Mouse (Mus musculus): ENCODE data around the gene Nradd. TPM values are rescaled to one million over a fixed set of nuclear protein-coding genes. Genes with fewer than 3 reads are reported as not detected.

Nradd gene
- polyA plus RNA-seq, 1 experiment from 2014 or later = 25.8 TPM

DNA sequence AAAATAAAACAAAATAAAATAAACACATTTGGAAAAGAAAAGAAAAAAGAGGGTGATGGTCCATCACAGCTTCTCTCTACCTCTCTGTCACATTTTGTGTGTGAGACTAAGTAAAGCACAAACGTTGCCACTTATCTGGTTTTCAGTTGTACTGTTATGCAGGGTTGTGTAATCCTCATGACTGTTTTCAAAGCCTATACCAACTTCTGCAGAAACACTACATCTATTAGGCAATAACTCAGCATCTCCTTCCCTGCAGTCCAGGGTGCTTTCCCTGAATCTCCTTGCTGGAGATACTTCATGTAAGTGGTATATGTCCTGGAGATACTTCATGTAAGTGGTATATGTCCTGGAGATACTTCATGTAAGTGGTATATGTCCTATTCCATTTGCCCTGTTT is 38.6 kb upstream of the Nradd start:
- H3K9ac ChIP-seq (ENCODE audit: low read depth, low read length) = no peak overlapping the region
- H3K27ac ChIP-seq (ENCODE audit: low read depth, low read length) = no peak overlapping the region
- H3K9me3 ChIP-seq (ENCODE audit: control insufficient read depth, low read length) = no peaks in the 10 kb centered on the region
- ATAC-seq = no peak
- no peak overlapping the region for H3K4me3 ChIP-seq (ENCODE audit: low read length)
- H3K27me3 ChIP-seq (replicated peaks; ENCODE audit: control insufficient read depth, insufficient read depth, low read length) = no peaks in the 10 kb centered on the region
- H3K4me1 ChIP-seq (ENCODE audit: control insufficient read depth, insufficient read depth, low read depth, low read length) = peaks cover 2% of the 10 kb centered on the region
- 92% methylated on average over 1 of the region's 1 CpGs for WGBS
- H3K4me2 ChIP-seq (ENCODE audit: low read length) = no peak overlapping the region
- no peaks in the 10 kb centered on the region for H3K36me3 ChIP-seq (ENCODE audit: control insufficient read depth, insufficient read depth, low read length)

DNA sequence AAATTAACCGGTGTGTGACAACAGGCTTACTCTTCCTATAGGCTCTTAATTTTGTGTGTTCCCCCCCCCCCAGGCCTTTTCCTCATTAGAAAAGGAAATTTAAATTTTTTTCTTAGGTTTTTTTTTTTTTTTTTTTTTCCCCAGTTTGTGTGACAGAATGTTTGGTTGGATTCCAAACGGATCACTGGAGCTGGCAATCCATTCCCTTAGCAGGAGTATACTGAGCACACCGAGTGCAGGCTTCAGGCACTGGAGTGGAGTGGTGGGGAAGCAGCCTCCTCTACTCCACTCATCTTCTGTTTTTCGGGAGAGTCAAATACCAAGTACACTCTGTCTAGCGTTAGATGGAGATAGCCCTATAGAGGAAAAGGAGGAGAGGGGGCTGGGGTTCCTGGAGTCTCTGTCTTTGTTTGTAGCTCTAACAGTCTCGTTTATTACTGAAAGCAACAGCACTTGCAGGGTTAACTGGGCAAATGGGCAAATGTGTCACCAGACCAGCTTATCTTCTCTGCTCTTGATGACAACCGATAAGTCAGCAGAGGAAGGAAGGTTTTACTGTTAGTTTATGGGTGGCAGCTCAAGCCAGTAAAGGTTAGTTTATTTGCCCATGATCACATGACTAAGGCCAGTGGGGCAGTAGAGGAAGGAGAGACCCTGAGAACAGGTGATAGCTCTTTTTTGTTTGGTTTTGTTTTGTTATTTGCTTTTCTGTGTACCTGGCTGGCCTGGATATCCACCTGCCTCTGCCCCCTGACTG is 36.8 kb upstream of the Nradd start:
- Histone ChIP-seq H3K4me3 (ENCODE audit: low read length) (no peak overlapping the region), H3K36me3 (ENCODE audit: control insufficient read depth, insufficient read depth, low read length) (no peaks in the 10 kb centered on the region), H3K27ac (ENCODE audit: low read depth, low read length) (no peak overlapping the region), H3K4me1 (ENCODE audit: control insufficient read depth, insufficient read depth, low read depth, low read length) (peaks cover 9% of the 10 kb centered on the region), H3K9ac (ENCODE audit: low read depth, low read length) (no peak overlapping the region), H3K27me3 (replicated peaks; ENCODE audit: control insufficient read depth, insufficient read depth, low read length) (no peaks in the 10 kb centered on the region), H3K9me3 (ENCODE audit: control insufficient read depth, low read length) (no peaks in the 10 kb centered on the region), H3K4me2 (ENCODE audit: low read length) (no peak overlapping the region)
- 90% methylated on average over 7 of the region's 7 CpGs for WGBS
- no peak for ATAC-seq

DNA sequence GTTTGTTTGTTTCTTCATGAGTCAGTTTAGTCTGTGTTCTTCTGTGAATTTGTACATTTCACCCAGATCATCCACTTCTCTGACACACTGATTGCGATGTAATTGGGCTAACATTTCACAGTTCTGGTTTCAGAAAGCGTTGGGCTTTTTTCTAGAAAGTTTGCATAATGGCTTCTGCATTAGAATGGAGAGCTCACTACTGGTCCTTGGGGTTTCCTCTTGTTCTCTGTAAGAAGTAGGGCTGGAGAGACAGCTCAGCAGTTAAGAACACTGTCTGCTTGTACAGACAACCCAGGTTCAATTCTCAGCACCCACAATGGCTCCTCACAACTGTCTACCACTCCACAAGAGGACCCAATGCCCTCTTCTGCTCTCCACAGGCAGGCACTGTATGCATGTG is 36.0 kb upstream of the Nradd start:
- no peak overlapping the region for H3K27ac ChIP-seq (ENCODE audit: low read depth, low read length)
- no peak overlapping the region for H3K4me3 ChIP-seq (ENCODE audit: low read length)
- no peak overlapping the region for H3K9ac ChIP-seq (ENCODE audit: low read depth, low read length)
- H3K27me3 ChIP-seq (replicated peaks; ENCODE audit: control insufficient read depth, insufficient read depth, low read length) = no peaks in the 10 kb centered on the region
- H3K4me1 ChIP-seq (ENCODE audit: control insufficient read depth, insufficient read depth, low read depth, low read length) = peaks cover 13% of the 10 kb centered on the region
- WGBS = 86% methylated on average over 2 of the region's 2 CpGs
- no peak overlapping the region for H3K4me2 ChIP-seq (ENCODE audit: low read length)
- no peaks in the 10 kb centered on the region for H3K9me3 ChIP-seq (ENCODE audit: control insufficient read depth, low read length)
- no peak for ATAC-seq
- H3K36me3 ChIP-seq (ENCODE audit: control insufficient read depth, insufficient read depth, low read length) = no peaks in the 10 kb centered on the region

DNA sequence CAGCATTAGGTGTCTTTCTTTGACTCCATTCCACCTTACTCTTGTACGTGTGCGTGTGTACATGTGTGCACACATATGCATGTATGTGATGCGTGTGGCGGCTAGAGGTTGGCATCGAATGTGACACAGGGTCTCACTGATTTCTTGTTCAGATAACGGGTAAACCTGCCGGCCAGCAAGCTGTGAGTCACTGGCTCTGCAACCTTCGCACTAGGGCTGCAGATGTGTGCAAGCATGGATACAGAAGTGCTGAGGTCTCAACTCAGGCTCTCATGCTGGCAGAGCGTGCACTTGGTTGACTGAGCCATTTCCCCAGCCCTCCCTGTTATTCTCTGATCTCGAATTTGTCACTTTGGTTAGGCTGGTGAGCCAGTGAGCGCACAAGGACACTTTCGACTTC is 35.3 kb upstream of the Nradd start:
- H3K36me3 ChIP-seq (ENCODE audit: control insufficient read depth, insufficient read depth, low read length) = no peaks in the 10 kb centered on the region
- H3K4me2 ChIP-seq (ENCODE audit: low read length) = no peak overlapping the region
- H3K4me3 ChIP-seq (ENCODE audit: low read length) = no peak overlapping the region
- no peak overlapping the region for H3K9ac ChIP-seq (ENCODE audit: low read depth, low read length)
- no peaks in the 10 kb centered on the region for H3K9me3 ChIP-seq (ENCODE audit: control insufficient read depth, low read length)
- H3K27me3 ChIP-seq (replicated peaks; ENCODE audit: control insufficient read depth, insufficient read depth, low read length) = no peaks in the 10 kb centered on the region
- ATAC-seq = no peak
- WGBS = 95% methylated on average over 12 of the region's 12 CpGs
- peaks cover 13% of the 10 kb centered on the region for H3K4me1 ChIP-seq (ENCODE audit: control insufficient read depth, insufficient read depth, low read depth, low read length)
- H3K27ac ChIP-seq (ENCODE audit: low read depth, low read length) = no peak overlapping the region

DNA sequence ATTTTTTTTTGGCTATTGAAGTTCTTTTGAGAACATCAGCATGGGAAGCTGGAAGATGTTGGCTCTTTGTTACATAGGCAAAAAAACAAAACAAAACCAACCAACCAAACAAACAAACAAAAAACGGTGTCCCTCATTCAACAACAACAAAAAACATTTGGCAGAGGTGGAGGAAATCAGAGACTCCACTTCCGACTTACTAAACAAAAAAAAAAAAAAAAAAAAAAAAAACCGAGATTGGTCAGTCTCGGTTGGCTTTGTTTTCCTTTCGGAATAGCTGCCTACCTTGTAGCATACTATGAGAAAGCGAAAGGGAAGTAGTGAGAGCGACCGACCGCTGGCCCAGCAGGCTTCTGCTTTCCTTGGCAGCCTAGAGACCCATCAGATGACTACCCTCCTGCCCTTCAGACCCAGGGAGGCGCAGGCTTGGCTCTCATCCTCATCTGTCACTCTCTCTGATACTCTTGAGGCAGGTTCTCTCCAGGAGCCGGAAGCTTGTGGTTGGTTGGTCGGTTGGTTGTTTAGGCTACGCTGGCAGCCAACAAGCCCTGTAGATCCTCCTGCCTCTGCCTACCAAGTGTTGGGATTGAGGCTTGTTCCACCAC is 33.3 kb upstream of the Nradd start:
- Histone ChIP-seq H3K4me3 (ENCODE audit: low read length) (peak overlapping the region; percentile 73), H3K27me3 (replicated peaks; ENCODE audit: control insufficient read depth, insufficient read depth, low read length) (no peaks in the 10 kb centered on the region; the same call in 1 of the 2 replicates), H3K36me3 (ENCODE audit: control insufficient read depth, insufficient read depth, low read length) (no peaks in the 10 kb centered on the region), H3K9me3 (ENCODE audit: control insufficient read depth, low read length) (no peaks in the 10 kb centered on the region), H3K4me2 (ENCODE audit: low read length) (peak overlapping the region; percentile 83), H3K9ac (ENCODE audit: low read depth, low read length) (no peak overlapping the region), H3K27ac (ENCODE audit: low read depth, low read length) (no peak overlapping the region), H3K4me1 (ENCODE audit: control insufficient read depth, insufficient read depth, low read depth, low read length) (peaks cover 27% of the 10 kb centered on the region)
- ATAC-seq = no peak
- WGBS = 73% methylated on average over 13 of the region's 13 CpGs

DNA sequence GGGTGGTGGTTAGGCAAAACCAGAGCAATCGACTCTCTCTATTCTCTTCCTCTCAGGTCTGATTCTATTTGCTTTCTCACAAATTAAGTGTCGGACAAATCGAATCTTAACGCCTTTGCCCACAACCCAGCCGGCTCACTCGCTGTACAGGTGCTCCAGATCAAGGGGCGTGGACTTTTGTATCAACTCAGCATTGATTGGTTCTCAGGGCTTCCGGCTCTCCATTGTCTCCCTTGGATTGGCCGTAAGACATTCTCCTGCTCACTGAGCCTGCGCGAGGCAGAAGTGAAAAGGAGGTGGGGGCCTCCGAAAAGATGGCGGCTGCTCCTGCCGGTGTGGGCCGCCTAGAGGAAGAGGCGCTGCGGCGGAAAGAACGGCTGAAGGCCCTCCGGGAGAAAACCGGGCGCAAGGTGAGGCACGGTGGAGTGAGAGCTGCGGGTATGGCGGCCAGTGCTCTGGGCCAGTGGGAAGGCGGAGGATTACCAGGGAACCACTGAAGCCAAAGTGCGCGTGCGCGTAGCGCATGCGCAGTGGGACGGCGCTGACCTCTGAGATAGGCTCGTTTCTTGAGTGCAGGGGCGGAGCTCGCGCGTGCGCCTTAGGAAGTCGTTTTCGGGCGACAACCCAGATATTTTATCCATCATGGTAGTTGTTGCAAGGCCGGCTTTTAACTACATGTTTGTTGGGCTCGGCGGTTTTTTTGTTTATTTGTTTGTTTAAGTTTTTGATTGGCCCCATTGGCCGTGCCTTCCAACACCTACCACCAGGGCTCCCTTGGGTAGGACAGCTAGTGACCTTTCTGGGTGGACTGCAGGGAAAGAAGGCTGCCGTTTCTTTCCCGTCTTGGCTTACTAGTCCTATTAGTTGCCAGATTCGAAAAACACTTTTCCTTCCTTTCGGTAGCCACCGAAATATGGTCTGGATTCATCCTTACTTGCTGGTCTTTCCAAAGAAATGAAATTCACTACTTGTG is 32.3 kb upstream of the Nradd start, which contains the start of gene Ccdc12:
Gene Ccdc12 (plus strand): TSS at position 255 of the 973 bp plus-strand sequence.
- Histone ChIP-seq H3K4me1 (ENCODE audit: control insufficient read depth, insufficient read depth, low read depth, low read length) (peaks cover 33% of the 10 kb centered on the region), H3K9me3 (ENCODE audit: control insufficient read depth, low read length) (no peaks in the 10 kb centered on the region), H3K27me3 (replicated peaks; ENCODE audit: control insufficient read depth, insufficient read depth, low read length) (peaks cover 4% of the 10 kb centered on the region), H3K4me2 (ENCODE audit: low read length) (peak within 1 kb of the TSS; percentile 83), H3K9ac (ENCODE audit: low read depth, low read length) (peak within 1 kb of the TSS; percentile 92), H3K27ac (ENCODE audit: low read depth, low read length) (peak within 1 kb of the TSS; percentile 96), H3K4me3 (ENCODE audit: low read length) (peak within 1 kb of the TSS; percentile 73), H3K36me3 (ENCODE audit: control insufficient read depth, insufficient read depth, low read length) (no peaks in the 10 kb centered on the region)
- ATAC-seq = peak; percentile 97
- under 1% methylated on average over 52 of the region's 52 CpGs for WGBS

DNA sequence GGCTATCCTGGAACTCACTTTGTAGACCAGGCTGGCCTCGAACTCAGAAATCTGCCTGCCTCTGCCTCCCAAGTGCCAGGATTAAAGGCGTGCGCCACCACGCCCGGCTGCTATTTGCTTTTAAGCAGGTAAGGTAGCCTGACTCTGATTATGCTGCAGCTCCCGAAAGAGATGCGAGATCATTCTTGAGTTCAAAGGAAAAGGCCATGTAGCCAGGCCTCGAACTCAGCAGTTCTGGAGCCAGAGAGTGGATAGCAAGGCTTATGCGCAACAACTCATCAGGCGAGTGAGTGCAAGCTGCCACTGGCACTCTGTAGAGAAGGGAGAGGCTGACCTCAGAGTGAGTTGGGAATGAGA is 31.4 kb upstream of the Nradd start:
- peak overlapping the region; percentile 96 for H3K27ac ChIP-seq (ENCODE audit: low read depth, low read length)
- H3K27me3 ChIP-seq (replicated peaks; ENCODE audit: control insufficient read depth, insufficient read depth, low read length) = peaks cover 7% of the 10 kb centered on the region
- H3K4me2 ChIP-seq (ENCODE audit: low read length) = peak overlapping the region; percentile 82
- no peaks in the 10 kb centered on the region for H3K9me3 ChIP-seq (ENCODE audit: control insufficient read depth, low read length)
- H3K9ac ChIP-seq (ENCODE audit: low read depth, low read length) = peak overlapping the region; percentile 92
- peak overlapping the region; percentile 73 for H3K4me3 ChIP-seq (ENCODE audit: low read length)
- WGBS = 85% methylated on average over 10 of the region's 10 CpGs
- ATAC-seq = no peak
- H3K36me3 ChIP-seq (ENCODE audit: control insufficient read depth, insufficient read depth, low read length) = no peaks in the 10 kb centered on the region
- peaks cover 33% of the 10 kb centered on the region for H3K4me1 ChIP-seq (ENCODE audit: control insufficient read depth, insufficient read depth, low read depth, low read length)

DNA sequence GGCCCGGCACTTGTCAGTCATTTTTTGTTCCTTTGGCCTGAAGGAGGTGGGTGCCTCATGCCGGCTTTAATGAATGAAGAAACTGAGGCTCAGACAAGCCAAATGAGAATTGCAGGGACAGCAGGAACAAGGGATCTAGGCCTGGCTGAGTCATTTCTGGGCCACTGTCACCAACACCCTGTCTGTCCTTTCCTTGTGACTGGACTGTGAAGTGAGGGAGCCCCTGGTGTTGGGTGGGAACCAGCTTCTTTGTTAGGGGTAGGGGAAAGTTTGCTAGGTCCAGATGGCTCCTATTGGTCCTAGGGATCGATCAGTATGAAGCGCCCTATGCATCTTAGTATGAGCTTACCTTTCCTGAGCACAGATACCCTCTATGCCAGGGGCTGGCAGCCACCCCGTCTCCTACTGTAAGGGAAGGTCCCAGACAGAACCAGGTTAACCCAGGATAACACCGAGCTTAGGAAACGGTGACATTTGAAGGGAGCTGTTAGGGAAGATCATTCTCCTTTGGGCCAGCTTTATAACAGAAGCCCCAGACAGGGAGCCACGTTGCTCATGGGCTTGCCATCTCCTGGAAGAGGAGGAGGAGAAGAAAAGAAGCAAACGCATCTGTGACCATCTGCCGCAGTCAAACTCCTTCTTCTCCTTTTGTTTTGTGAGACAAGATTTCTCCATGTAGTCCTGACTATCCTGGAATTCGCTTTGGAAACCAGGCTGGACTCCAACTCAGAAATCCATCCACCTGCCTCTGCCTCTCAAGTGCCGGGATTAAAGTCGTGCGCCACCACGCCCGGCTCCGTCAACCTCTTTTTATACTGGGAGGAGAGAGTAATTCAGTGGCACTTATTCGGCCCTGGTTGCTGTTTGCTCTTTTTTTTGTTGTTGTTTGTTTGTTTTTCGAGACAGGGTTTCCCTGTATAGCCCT is 30.7 kb upstream of the Nradd start:
- Histone ChIP-seq H3K27me3 (replicated peaks; ENCODE audit: control insufficient read depth, insufficient read depth, low read length) (peaks cover 7% of the 10 kb centered on the region), H3K4me2 (ENCODE audit: low read length) (peak overlapping the region; percentile 100), H3K4me3 (ENCODE audit: low read length) (peak overlapping the region; percentile 83; the same call in 1 of the 2 replicates), H3K4me1 (ENCODE audit: control insufficient read depth, insufficient read depth, low read depth, low read length) (peaks cover 33% of the 10 kb centered on the region), H3K27ac (ENCODE audit: low read depth, low read length) (no peak overlapping the region), H3K9me3 (ENCODE audit: control insufficient read depth, low read length) (no peaks in the 10 kb centered on the region), H3K9ac (ENCODE audit: low read depth, low read length) (peak overlapping the region; percentile 83; the same call in 1 of the 2 replicates), H3K36me3 (ENCODE audit: control insufficient read depth, insufficient read depth, low read length) (no peaks in the 10 kb centered on the region)
- WGBS = 87% methylated on average over 19 of the region's 19 CpGs
- ATAC-seq = no peak

All from hindbrain, embryonic 16.5 days (tissue).